Mouse (Mus musculus) ES-E14 (cell line): ENCODE data around the gene Cds1. TPM values are rescaled to one million over a fixed set of nuclear protein-coding genes. Genes with fewer than 3 reads are reported as not detected.

Experiments used
- DNase-seq: peaks from one replicate; pipeline ENCODE4 v3.0.0-alpha.2; 2013; ENCODE audit warnings: low read depth, low spot score
- H3K27ac ChIP-seq: 2 replicates; pipeline ENCODE4 v1.5.1; 2012; ENCODE audit warnings: low read depth, mild to moderate bottlenecking, low read length, moderate library complexity, mixed read lengths; ENCODE audit not compliant: poor library complexity, insufficient read depth, severe bottlenecking
- H3K36me3 ChIP-seq: 2 replicates; pipeline ENCODE4 v1.6.1; 2012; ENCODE audit warnings: mild to moderate bottlenecking, low read length, moderate library complexity, mixed read lengths; ENCODE audit not compliant: control insufficient read depth, poor library complexity, insufficient read depth, severe bottlenecking
- H3K4me1 ChIP-seq, 2 experiments: fragments of 150-350 bp in 1 of 2; sonication (generic) in 1 of 2; 2 replicates each; pipeline ENCODE4 v1.6.1; 2012; ENCODE audit warnings: low read length in 2 of 2, mild to moderate bottlenecking in 1 of 2, mixed read lengths in 1 of 2; ENCODE audit not compliant: control insufficient read depth in 2 of 2, insufficient read depth in 2 of 2, poor library complexity in 1 of 2
- H3K4me3 ChIP-seq, 2 experiments: fragments of 150-350 bp in 1 of 2; sonication (generic) in 1 of 2; 2 replicates each; pipeline ENCODE4 v1.5.1; 2012; ENCODE audit warnings: low read length in 2 of 2, low read depth in 1 of 2, mild to moderate bottlenecking in 1 of 2, mixed read lengths in 1 of 2; ENCODE audit not compliant: insufficient read depth in 1 of 2, poor library complexity in 1 of 2, severe bottlenecking in 1 of 2
- H3K9ac ChIP-seq: 2 replicates; pipeline ENCODE4 v1.6.1; 2012; ENCODE audit warnings: low read depth, mild to moderate bottlenecking, low read length, mixed read lengths; ENCODE audit not compliant: poor library complexity, insufficient read depth, severe bottlenecking
- H3K9me3 ChIP-seq: fragments of 150-350 bp; sonication (generic); 2 replicates; pipeline ENCODE4 v1.6.1; 2012; ENCODE audit warnings: low read depth, mild to moderate bottlenecking, low read length; ENCODE audit not compliant: control insufficient read depth, insufficient read depth
- CHD2 ChIP-seq: IDR thresholded peaks from 2 replicates; pipeline ENCODE4 v1.6.1; 2014; ENCODE audit warnings: mild to moderate bottlenecking, low read depth, low read length, inconsistent platforms
- HCFC1 ChIP-seq: IDR thresholded peaks from 2 replicates; pipeline ENCODE4 v1.6.1; 2012; ENCODE audit warnings: low read length, inconsistent platforms, borderline replicate concordance; ENCODE audit not compliant: insufficient read depth
- MAFK ChIP-seq: IDR thresholded peaks from 2 replicates; pipeline ENCODE4 v1.6.1; 2014; ENCODE audit warnings: mild to moderate bottlenecking, low read depth, low read length, inconsistent platforms; ENCODE audit not compliant: insufficient read depth
- ZC3H11A ChIP-seq: IDR thresholded peaks from 2 replicates; pipeline ENCODE4 v1.6.1; 2012; ENCODE audit warnings: low read depth, mild to moderate bottlenecking, inconsistent platforms, low read length, borderline replicate concordance
- ZNF384 ChIP-seq: IDR thresholded peaks from 2 replicates; pipeline ENCODE4 v1.6.1; 2012; ENCODE audit warnings: low read depth, low read length, inconsistent platforms
- in situ Hi-C, 2 experiments: fragments of 600-800 bp; cut with MboI; formaldehyde crosslinking; loops; one replicate each; pipeline ENCODE4 v1.15.1; 2025; ENCODE audit warnings: low sequenced_read_pairs in 2 of 2, inconsistent platforms in 1 of 2; ENCODE audit not compliant: unreplicated experiment in 2 of 2
- total RNA-seq: library from RNA; depleted of rRNA; stranded (reverse); fragments of 300-350 nt; gene quantifications from 2 replicates; pipeline ENCODE4 v1.2.3, GENCODE M21; 2012; rRNA removed

Gene Cds1
- 4.1 and 8.5 TPM in 2 replicates for total RNA-seq

GRCm38 (mm10) chr5:101764554-101765347 lies at the start of gene Cds1:
TSS of gene Cds1 (plus strand) at chr5:101765130.
- Histone ChIP-seq H3K27ac (peak within 1 kb of the TSS; percentile 16; the same call in 1 of the 2 replicates), H3K4me3 (peak within 1 kb of the TSS; percentile 77 to 92), H3K36me3 (no peaks in the 10 kb centered on the region), H3K9ac (peak within 1 kb of the TSS; percentile 74), H3K9me3 (no peaks in the 10 kb centered on the region), H3K4me1 (peaks cover 6 to 14% of the 10 kb centered on the region in 2 experiments; a peak in 2 of 4 replicates)
- TF ChIP-seq ZC3H11A = no peak
- no peak for TF ChIP-seq ZNF384
- no peak for TF ChIP-seq MAFK
- TF ChIP-seq CHD2 = no peak
- 0 out of 2 replicates have a peak, but pooled peaks have one; percentile 21 for TF ChIP-seq HCFC1
- DNase-seq = peak; percentile 52
- in situ Hi-C loops = no loop called here

- in situ Hi-C loops = no loop called here
- Histone ChIP-seq H3K4me1 (peaks cover 2 to 8% of the 10 kb centered on the region in 2 experiments; a peak in 1 of 4 replicates), H3K9me3 (no peaks in the 10 kb centered on the region), H3K9ac (no peak overlapping the region), H3K4me3 (no peak overlapping the region), H3K36me3 (no peaks in the 10 kb centered on the region), H3K27ac (no peak overlapping the region)
- no peak for DNase-seq
- TF ChIP-seq CHD2 (no peak), MAFK (no peak), HCFC1 (no peak), ZNF384 (no peak), ZC3H11A (no peak)
Observed at GRCm38 (mm10) chr5:101724216-101724615, 40.7 kb upstream of the Cds1 start.

- Histone ChIP-seq H3K4me3 (no peak overlapping the region), H3K9ac (no peak overlapping the region), H3K36me3 (no peaks in the 10 kb centered on the region), H3K9me3 (no peaks in the 10 kb centered on the region), H3K4me1 (peaks cover 2 to 8% of the 10 kb centered on the region in 2 experiments; a peak in 1 of 4 replicates), H3K27ac (no peak overlapping the region)
- no peak for TF ChIP-seq ZC3H11A
- TF ChIP-seq CHD2 = no peak
- TF ChIP-seq ZNF384 = no peak
- no peak for TF ChIP-seq MAFK
- no peak for TF ChIP-seq HCFC1
- DNase-seq = no peak
- in situ Hi-C loops = no loop called here
Observed at GRCm38 (mm10) chr5:101724756-101725155, 40.2 kb upstream of the Cds1 start.

GRCm38 (mm10) chr5:101725703-101726102 lies 39.2 kb upstream of the Cds1 start:
- Histone ChIP-seq H3K9ac (no peak overlapping the region), H3K4me1 (peaks cover under 1 to 4% of the 10 kb centered on the region in 2 experiments; a peak in 1 of 4 replicates), H3K36me3 (no peaks in the 10 kb centered on the region), H3K4me3 (no peak overlapping the region), H3K9me3 (no peaks in the 10 kb centered on the region), H3K27ac (no peak overlapping the region)
- DNase-seq = no peak
- in situ Hi-C loops = no loop called here
- TF ChIP-seq ZC3H11A (no peak), HCFC1 (no peak), ZNF384 (no peak), MAFK (no peak), CHD2 (no peak)
